Mouse (Mus musculus): ENCODE measurements at regions not wholly inside any gene's neighbourhood (a gene's known extent, or its start where the extent isn't known, plus 50 kb on each side); places are given as distances from the start of the nearest gene placed in this dataset.

- H3K27me3 ChIP-seq (ENCODE audit: control insufficient read depth, insufficient read depth, low read length), result no peaks in the 10 kb centered on the region
- H3K9ac ChIP-seq (ENCODE audit: low read length), result no peak overlapping the region
- H3K9me3 ChIP-seq (ENCODE audit: control insufficient read depth, low read length), result no peaks in the 10 kb centered on the region
- H3K4me1 ChIP-seq (replicated peaks; ENCODE audit: control insufficient read depth, insufficient read depth), result no peaks in the 10 kb centered on the region
- H3K4me2 ChIP-seq (replicated peaks; ENCODE audit: low read depth), result no peak overlapping the region
- TF ChIP-seq CTCF (IDR thresholded peaks at IDR 0.05; ENCODE audit: low read depth) (no peak), EP300 (optimal IDR thresholded peaks at IDR 0.05) (no peak)
- H3K4me3 ChIP-seq (ENCODE audit: low read depth, low read length), result no peak overlapping the region
- WGBS, result 49% methylated on average over 7 of the region's 7 CpGs
- no peak overlapping the region for H3K27ac ChIP-seq (replicated peaks)
- no peak for DNase-seq (ENCODE audit: low spot score)
- ATAC-seq (ENCODE audit: low FRiP score, low TSS enrichment), result no peak
- H3K36me3 ChIP-seq (ENCODE audit: control insufficient read depth, insufficient read depth, low read length), result no peaks in the 10 kb centered on the region
Measured at GRCm38 (mm10) chr6:138207293-138207844, 67.3 kb downstream of the Mgst1 start.

- H3K27ac ChIP-seq (replicated peaks), result no peak overlapping the region
- no peak overlapping the region for H3K9ac ChIP-seq (ENCODE audit: low read length)
- no peak for DNase-seq (ENCODE audit: low spot score)
- H3K36me3 ChIP-seq (ENCODE audit: control insufficient read depth, insufficient read depth, low read length), result no peaks in the 10 kb centered on the region
- H3K4me3 ChIP-seq (ENCODE audit: low read depth, low read length), result no peak overlapping the region
- TF ChIP-seq EP300 (optimal IDR thresholded peaks at IDR 0.05) (no peak), CTCF (IDR thresholded peaks at IDR 0.05; ENCODE audit: low read depth) (no peak)
- ATAC-seq (ENCODE audit: low FRiP score, low TSS enrichment), result no peak
- no peak overlapping the region for H3K4me2 ChIP-seq (replicated peaks; ENCODE audit: low read depth)
- H3K4me1 ChIP-seq (replicated peaks; ENCODE audit: control insufficient read depth, insufficient read depth), result no peaks in the 10 kb centered on the region
- no peaks in the 10 kb centered on the region for H3K9me3 ChIP-seq (ENCODE audit: control insufficient read depth, low read length)
- H3K27me3 ChIP-seq (ENCODE audit: control insufficient read depth, insufficient read depth, low read length), result no peaks in the 10 kb centered on the region
Measured at GRCm38 (mm10) chr6:138215189-138215588, 75.1 kb downstream of the Mgst1 start.

DNA sequence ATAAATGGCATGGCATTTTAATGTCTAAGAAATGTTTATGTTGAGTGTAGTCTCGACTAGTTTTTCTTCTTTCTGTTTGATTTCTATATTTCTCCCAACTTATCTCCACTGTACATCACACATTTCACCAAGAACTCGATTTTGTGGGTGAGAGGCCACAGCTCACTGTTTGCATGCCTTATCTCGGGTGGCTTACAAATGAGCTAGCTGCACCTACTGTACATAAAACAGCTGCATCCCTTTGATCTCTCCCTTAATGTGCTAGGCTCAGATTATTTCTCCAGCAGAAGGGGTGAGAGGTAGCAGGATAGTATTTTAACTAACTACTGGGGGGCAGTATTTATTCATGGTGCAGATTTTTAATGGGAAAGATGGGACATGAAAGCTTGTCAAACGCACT is 92.3 kb downstream of the Mgst1 start:
- no peak overlapping the region for H3K27ac ChIP-seq (replicated peaks)
- DNase-seq (ENCODE audit: low spot score) (peak; percentile 26), ATAC-seq (ENCODE audit: low FRiP score, low TSS enrichment) (peak; percentile 67; the same call in 1 of the 2 replicates)
- H3K4me2 ChIP-seq (replicated peaks; ENCODE audit: low read depth), result no peak overlapping the region
- no peaks in the 10 kb centered on the region for H3K36me3 ChIP-seq (ENCODE audit: control insufficient read depth, insufficient read depth, low read length)
- H3K9me3 ChIP-seq (ENCODE audit: control insufficient read depth, low read length), result no peaks in the 10 kb centered on the region
- no peak for TF ChIP-seq EP300 (optimal IDR thresholded peaks at IDR 0.05)
- no peak for TF ChIP-seq CTCF (IDR thresholded peaks at IDR 0.05; ENCODE audit: low read depth)
- no peak overlapping the region for H3K4me3 ChIP-seq (ENCODE audit: low read depth, low read length)
- H3K9ac ChIP-seq (ENCODE audit: low read length), result no peak overlapping the region
- no peaks in the 10 kb centered on the region for H3K4me1 ChIP-seq (replicated peaks; ENCODE audit: control insufficient read depth, insufficient read depth)
- H3K27me3 ChIP-seq (ENCODE audit: control insufficient read depth, insufficient read depth, low read length), result no peaks in the 10 kb centered on the region
- 45% methylated on average over 4 of the region's 4 CpGs for WGBS

DNA sequence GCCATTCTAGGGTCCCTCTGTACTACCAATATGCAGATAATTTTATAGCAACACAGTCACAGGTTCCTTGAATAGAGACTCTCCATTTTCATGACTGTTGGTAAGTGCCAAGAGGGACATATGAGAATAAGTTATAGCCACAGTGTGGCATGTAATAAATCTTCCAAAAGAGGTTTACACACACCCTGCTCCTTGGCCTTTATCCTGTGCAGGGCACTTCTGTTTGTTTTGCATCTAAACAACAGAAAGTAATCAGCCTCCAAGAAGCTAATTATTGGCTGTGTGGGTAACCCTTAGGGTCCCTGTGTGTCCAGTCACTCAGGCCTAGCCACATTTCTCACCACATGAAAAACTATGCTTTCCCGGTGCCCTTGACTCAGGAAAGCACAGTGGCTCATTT is 102.7 kb downstream of the Mgst1 start:
- 50% methylated on average over 1 of the region's 1 CpGs for WGBS
- no peaks in the 10 kb centered on the region for H3K9me3 ChIP-seq (ENCODE audit: control insufficient read depth, low read length)
- no peak for ATAC-seq (ENCODE audit: low FRiP score, low TSS enrichment)

GRCm38 (mm10) chr6:138266668-138267067 is 126.6 kb downstream of the Mgst1 start:
- H3K4me2 ChIP-seq (replicated peaks; ENCODE audit: low read depth), result no peak overlapping the region
- 74% methylated on average over 3 of the region's 3 CpGs for WGBS

More for the DNA sequence above, 102.7 kb downstream of the Mgst1 start:
- Histone ChIP-seq H3K4me1 (replicated peaks; ENCODE audit: control insufficient read depth, insufficient read depth) (no peaks in the 10 kb centered on the region), H3K27me3 (ENCODE audit: control insufficient read depth, insufficient read depth, low read length) (no peaks in the 10 kb centered on the region), H3K4me2 (replicated peaks; ENCODE audit: low read depth) (no peak overlapping the region), H3K4me3 (ENCODE audit: low read depth, low read length) (no peak overlapping the region), H3K27ac (replicated peaks) (no peak overlapping the region), H3K9ac (ENCODE audit: low read length) (no peak overlapping the region), H3K36me3 (ENCODE audit: control insufficient read depth, insufficient read depth, low read length) (no peaks in the 10 kb centered on the region)
- DNase-seq (ENCODE audit: low spot score), result no peak
- TF ChIP-seq EP300 (optimal IDR thresholded peaks at IDR 0.05), result no peak

More at GRCm38 (mm10) chr6:138266668-138267067, 126.6 kb downstream of the Mgst1 start:
- Histone ChIP-seq H3K27ac (replicated peaks) (no peak overlapping the region), H3K27me3 (ENCODE audit: control insufficient read depth, insufficient read depth, low read length) (no peaks in the 10 kb centered on the region), H3K9ac (ENCODE audit: low read length) (no peak overlapping the region), H3K4me1 (replicated peaks; ENCODE audit: control insufficient read depth, insufficient read depth) (no peaks in the 10 kb centered on the region), H3K36me3 (ENCODE audit: control insufficient read depth, insufficient read depth, low read length) (no peaks in the 10 kb centered on the region), H3K4me3 (ENCODE audit: low read depth, low read length) (no peak overlapping the region), H3K9me3 (ENCODE audit: control insufficient read depth, low read length) (no peaks in the 10 kb centered on the region)
- no peak for ATAC-seq (ENCODE audit: low FRiP score, low TSS enrichment)
- TF ChIP-seq CTCF (IDR thresholded peaks at IDR 0.05; ENCODE audit: low read depth), result no peak
- no peak for TF ChIP-seq EP300 (optimal IDR thresholded peaks at IDR 0.05)
- DNase-seq (ENCODE audit: low spot score), result no peak
